Mouse (Mus musculus) kidney, adult 8-10 months (tissue): ENCODE data around the gene Olfr1100.

Experiments
- DNase-seq, 2 experiments: peaks; one replicate each; pipeline ENCODE4 v3.0.0; 2022

The Olfr1100 gene

GRCm38 (mm10) chr2:86979854-86980253 lies at the start of gene Olfr1100:
Gene Olfr1100 (minus strand): TSS chr2:86979954.
- no peak for DNase-seq

DNA sequence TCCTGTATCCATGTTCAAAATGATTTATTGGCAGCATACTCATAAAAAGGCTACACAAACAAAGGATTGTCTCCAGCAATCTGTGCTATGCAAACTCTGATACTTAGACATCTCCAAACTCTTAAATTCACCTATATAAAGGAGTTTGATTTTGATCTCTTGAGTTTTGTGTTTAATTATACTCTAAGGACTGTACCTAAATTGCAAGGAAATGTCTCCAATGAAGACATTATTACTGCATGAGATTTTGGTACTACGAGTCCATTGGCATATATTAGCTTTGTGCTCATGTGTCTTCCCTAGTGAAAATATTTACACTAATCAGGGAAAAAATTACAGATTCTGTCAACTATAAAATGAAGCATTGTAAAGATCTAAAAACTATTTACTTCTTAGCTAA lies 47.2 kb upstream of the Olfr1100 start, which contains the start of gene Olfr1104:
Gene Olfr1104, minus strand, starts transcription at position 101 of the 400 bp plus-strand sequence.
- DNase-seq = no peak

DNA sequence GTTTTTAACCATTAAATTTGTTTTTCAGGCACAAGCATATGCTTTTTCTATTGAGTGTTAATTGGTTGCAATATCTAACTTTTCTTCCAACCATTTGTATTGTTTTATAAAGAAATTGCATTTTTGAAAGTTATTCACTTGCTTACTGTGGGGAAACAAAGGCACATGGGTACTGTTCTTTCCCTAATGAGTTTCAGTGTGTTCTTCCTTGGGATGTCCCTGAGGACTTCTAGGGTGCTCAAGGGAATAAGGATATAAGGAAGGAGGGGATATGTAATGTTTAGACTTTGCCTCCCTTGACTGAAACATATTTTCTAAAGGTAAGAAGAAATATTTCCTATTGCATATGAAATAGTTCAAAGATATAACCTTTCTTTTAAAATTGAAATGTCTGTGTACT lies 18.3 kb upstream of the Olfr1100 start, which contains the start of gene Olfr1102:
Gene Olfr1102, plus strand, starts transcription at position 301 of the 400 bp plus-strand sequence.
- no peak for DNase-seq

GRCm38 (mm10) chr2:86991121-86991520 lies 11.4 kb upstream of the Olfr1100 start, which contains the start of gene Olfr1101:
Gene Olfr1101 (minus strand): TSS chr2:86991221.
- DNase-seq = no peak

- DNase-seq = no peak
Measured at GRCm38 (mm10) chr2:86960593-86960992, 19.2 kb downstream of the Olfr1100 start, which contains the start of gene Olfr1099. Gene Olfr1099 (minus strand): TSS chr2:86960693.

DNA sequence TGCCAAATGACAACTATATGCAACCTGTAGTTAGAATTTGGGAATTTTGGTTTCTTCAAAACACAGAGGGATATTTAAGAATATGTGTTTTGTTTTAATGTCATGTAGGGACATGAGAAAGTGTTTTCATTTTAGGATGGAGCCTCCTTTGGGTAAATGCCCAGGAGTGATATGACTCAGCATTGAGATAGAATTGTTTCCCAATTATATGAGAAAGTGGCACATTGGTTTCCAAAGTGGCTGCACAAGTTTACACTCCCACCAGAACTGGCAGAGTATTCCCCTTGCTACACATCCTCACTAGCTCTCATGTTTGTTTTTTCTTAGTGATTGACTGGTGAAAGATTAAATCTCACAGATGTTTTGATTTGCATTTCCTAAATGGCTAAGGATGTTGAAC lies 53.2 kb downstream of the Olfr1100 start:
- DNase-seq = no peak
